Mouse (Mus musculus) heart, postnatal 25 days (tissue): ENCODE results near the gene Eml2. TPM values are rescaled to one million over a fixed set of nuclear protein-coding genes. Genes with fewer than 3 reads are reported as not detected.

Source experiments
- DNase-seq: peaks from one replicate; pipeline ENCODE4 v3.0.0; 2022; ENCODE audit warnings: low spot score
- intact Hi-C: fragments of 180-260 bp; cut with DNase I; formaldehyde crosslinking; loops from one replicate; pipeline ENCODE4 v1.15.1; 2025
- total RNA-seq, 2 experiments: library from RNA; stranded (reverse); gene quantifications; 2 replicates each; pipeline ENCODE4 v1.2.3; 2021

Eml2 gene
- total RNA-seq, 2 experiments from 2014 or later: 37.1 to 37.8 TPM

DNA sequence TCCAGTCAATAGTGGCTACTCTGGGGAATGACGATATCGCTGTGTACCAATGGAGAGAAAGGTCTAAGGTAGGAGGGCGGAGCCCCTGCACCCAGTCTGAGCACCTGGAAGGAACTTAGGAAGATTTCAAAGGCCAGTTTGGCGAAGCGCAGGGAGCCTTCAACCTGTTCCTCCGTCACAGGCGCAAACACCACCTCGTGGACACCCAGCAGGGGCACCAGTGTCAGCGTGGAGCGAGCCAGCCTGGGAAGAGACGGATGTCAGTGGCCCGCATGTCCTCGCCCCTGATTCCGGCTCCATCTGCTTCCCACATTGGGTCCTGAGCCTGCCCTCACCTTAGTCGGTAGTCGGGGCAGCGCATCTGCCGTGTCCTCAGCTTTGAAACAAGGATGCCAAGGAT, 16.8 kb upstream of the Eml2 start:
- no peak for DNase-seq
- intact Hi-C loops: loop anchor here (5.0 to 10.0 kb wide), 2 partner anchors 45 to 188 kb away; no protein-coding TSS in a partner anchor

DNA sequence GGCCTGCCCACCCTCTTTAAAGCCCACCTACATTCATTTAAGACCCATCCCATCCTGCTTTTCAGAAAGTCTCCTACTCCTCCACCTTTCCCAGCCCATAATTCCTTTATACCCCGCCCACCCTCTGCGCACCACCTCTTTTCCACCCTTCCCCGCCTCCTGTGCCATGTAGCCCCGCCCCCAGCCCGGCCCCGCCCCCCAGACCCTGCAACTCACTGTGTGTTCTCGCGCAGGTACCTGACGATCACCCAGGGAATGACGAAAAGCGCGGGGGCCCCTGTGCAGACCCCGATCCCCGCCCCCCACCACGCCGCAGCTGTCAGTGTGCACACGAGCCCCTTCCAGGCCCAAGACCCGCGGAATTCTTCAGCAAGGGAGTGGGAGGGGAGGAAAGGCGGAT, 16.1 kb upstream of the Eml2 start:
- no peak for DNase-seq
- intact Hi-C loops: no loop called here

DNA sequence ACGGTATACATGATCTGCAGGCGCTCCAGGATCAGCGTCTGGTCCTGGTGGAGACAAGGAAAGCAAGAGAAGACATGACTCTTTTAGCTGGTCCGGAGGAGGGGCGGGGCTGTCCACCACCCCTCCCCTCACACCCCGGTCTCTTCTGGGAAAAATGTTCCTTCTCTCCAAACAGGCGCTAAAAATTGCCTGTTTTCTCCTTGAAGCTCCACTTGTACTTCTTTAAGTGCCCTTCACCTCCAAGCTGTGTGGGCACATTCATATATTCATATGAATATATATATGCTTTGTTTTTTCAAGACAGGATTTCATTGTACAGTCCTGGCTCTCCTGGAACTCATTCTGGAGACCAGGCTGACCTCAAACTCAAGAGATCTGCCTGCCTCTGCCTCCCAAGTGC, 13.3 kb upstream of the Eml2 start:
- intact Hi-C loops: no loop called here
- no peak for DNase-seq

- intact Hi-C loops: no loop called here
- no peak for DNase-seq
Observed at GRCm38 (mm10) chr7:19163752-19164151, 12.5 kb upstream of the Eml2 start.

GRCm38 (mm10) chr7:19164189-19164588, 12.0 kb upstream of the Eml2 start:
- DNase-seq: no peak
- intact Hi-C loops: no loop called here

DNA sequence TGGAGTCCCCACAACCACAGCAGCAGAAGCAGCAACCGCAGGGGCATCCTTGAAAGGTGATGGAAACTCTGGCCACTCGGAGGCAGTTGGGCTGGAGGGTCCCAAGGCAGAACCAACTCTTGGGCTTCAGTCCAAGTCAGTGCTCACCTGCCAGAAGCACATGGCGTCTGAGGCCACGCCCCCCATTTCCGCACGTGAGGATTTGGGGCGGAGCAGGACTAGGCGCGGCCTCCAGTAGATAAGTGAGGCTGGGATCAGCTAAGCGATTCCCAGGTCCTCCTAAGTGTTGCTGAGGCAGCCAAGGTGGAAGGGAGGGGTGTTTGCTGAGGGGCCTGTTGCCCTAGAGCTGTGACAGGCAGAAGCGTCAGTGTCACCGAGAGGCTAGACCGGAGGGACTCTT, 11.2 kb upstream of the Eml2 start:
- intact Hi-C loops: no loop called here
- DNase-seq: no peak

- intact Hi-C loops: no loop called here
- DNase-seq: no peak
Observed at GRCm38 (mm10) chr7:19165656-19166423, 10.4 kb upstream of the Eml2 start, which contains the start of gene Gipr. Gene Gipr, minus strand, starts transcription at chr7:19166127.

DNA sequence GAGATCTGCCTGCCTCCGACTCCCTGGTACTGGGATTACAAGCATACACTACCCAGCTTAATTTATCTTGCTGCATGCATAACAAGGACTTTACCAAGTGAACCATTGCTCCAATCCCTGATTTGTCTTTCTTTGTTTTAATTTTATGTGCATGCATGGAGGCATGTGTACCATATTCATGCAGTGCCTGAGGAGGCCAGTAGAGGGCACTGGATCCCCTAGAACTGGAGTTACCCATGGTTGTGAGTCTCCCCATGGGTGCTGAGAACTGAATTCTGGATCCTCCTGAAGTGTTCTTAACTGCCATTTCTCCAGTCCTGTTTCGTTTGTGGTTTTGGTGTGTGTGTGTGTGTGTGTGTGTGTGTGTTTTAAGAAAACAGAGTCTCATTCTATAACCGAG, 9.2 kb upstream of the Eml2 start:
- intact Hi-C loops: no loop called here
- no peak for DNase-seq

DNA sequence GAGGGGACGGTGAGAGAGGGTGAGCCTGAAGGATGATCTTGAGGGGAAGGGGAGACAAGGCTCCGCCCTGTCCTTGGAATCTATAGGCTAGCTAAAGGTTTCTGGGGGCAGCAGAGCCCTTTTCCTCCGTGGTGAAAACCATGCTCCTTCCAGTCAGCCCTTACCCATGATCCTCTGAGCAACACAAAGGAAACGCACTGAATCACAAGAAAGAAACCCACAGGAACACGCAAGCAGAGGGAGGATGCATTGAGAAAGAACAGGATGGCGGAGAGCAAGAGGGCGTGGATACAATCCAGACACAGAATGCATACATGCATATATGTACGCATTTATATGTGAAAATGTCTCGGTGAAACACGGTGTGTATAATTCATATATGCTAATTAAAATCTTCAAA, 6.7 kb upstream of the Eml2 start:
- intact Hi-C loops: no loop called here
- DNase-seq: no peak

DNA sequence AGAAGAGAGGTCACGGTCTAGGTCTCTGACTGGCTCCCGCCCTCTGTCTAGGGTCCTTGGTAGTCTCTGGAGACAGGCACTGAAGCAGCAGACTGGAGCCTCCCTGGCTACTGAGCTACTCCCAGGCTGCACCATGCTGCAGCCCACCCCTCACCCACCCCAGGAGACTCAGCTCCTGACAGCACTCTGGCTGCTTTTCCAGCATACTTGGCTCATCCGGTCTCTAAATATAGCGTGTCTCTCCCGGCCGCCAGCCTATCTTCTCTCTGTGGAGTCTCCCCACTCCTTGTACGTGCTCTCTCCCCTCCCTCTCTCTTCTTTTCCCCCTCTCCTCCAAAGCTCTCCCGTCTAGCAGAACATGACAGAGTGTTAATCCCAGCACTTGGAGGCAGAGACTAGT, 6.1 kb upstream of the Eml2 start:
- DNase-seq: no peak
- intact Hi-C loops: no loop called here

DNA sequence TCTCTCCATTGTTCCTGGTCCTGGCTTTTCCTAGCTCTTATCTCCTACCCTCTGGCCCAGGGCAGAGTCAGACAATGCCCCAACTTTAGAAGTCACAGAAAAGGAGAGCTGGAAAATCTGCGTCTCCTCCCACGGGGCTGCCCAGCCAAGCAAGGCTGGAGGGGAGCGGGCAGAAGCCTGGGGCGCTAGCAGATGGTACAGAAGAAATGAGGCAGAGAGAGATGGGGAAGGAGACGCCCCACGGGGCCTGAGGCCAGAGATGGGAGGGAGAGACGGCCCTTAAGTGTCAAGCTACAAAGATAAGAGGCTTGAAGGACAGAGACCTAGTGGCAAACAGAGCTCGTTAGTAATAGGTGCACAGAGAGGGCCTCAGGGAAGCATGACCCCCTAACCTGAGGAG, 4.4 kb upstream of the Eml2 start:
- DNase-seq: no peak
- intact Hi-C loops: no loop called here

- intact Hi-C loops: loop anchor here (1.0 kb wide), 1 partner anchor 16 kb away; no protein-coding TSS in a partner anchor
- peak; percentile 53 for DNase-seq
Observed at GRCm38 (mm10) chr7:19172874-19173273, 3.3 kb upstream of the Eml2 start.

DNA sequence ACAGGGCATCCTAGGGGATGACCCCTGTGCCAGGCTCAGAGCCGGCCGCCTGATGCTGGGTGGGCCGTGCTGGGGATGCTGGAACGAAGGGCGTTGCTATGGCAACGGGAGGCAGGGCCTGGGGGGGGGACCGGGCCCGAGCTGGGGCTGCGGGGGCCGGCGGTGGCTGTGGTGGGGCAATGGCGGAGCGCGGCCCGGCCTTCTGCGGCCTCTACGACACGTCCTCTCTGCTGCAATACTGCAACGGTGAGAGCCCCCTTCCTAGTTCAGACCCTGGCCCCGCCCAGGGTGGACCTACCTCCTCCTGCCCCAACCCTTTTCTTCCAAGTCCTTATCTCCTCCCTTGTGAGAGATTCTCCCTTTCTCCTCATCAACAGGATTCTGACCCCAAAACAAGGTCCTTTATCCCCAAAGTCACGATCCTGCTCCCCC, 311 bp downstream of the Eml2 start:
- no peak for DNase-seq
- intact Hi-C loops: loop anchor here (5.0 kb wide), 1 partner anchor 166 kb away; the partner anchor contains the start of gene Ercc1

- no peak for DNase-seq
- intact Hi-C loops: loop anchor here (5.0 kb wide), 1 partner anchor 165 kb away; the partner anchor contains the start of gene Ercc1
Observed at GRCm38 (mm10) chr7:19177216-19177615, 995 bp downstream of the Eml2 start.

- intact Hi-C loops: loop anchor here (1.0 to 5.0 kb wide), 5 partner anchors 18 to 164 kb away; partner anchors contain the start of genes Ercc1 and Ppm1n
- no peak for DNase-seq
Observed at GRCm38 (mm10) chr7:19178035-19178434, 1.8 kb downstream of the Eml2 start.

DNA sequence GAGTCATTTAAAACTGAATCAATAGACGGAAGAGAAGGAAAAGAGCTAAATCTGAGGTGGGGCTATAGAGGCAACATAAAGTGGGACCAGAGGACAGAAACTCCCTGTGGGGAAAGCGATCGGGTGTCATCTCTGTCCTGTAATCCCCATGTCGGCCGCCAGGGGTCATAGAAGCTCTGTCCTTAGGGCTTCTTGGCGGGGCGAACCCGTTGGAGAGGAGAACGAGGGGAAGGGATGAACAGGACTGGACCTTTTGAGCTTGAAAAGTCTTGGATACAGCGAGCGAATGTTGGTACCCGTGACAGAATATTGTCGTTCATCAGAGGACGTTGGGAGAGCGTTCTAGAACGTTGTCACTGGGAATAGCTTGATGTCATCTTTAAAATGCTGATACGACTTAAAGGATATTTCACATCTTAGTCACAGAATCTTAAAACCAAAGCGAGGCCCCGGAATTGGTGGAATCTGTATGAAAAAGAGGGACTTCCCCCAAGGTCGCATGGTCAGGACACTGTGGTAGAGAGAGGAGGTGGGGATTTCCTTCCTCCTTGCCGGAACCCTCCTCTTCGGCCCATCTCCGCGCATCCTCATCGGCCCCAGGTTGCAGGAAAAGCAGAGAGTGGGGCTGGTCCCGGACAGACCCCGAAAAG, 2.3 kb downstream of the Eml2 start:
- peak; percentile 31 for DNase-seq
- intact Hi-C loops: loop anchor here (1.0 to 5.0 kb wide), 5 partner anchors 18 to 164 kb away; partner anchors contain the start of genes Ercc1 and Ppm1n

- DNase-seq: no peak
- intact Hi-C loops: loop anchor here (2.0 to 5.0 kb wide), 4 partner anchors 30 to 163 kb away; partner anchors contain the start of genes Ercc1 and Ppm1n
Observed at GRCm38 (mm10) chr7:19179173-19179572, 3.0 kb downstream of the Eml2 start.

GRCm38 (mm10) chr7:19179936-19180335, 3.7 kb downstream of the Eml2 start:
- intact Hi-C loops: loop anchor here (2.0 to 5.0 kb wide), 4 partner anchors 29 to 162 kb away; partner anchors contain the start of genes Ercc1 and Ppm1n
- DNase-seq: no peak

- intact Hi-C loops: no loop called here
- DNase-seq: peak; percentile 14
Observed at GRCm38 (mm10) chr7:19180862-19181429, 4.7 kb downstream of the Eml2 start.

DNA sequence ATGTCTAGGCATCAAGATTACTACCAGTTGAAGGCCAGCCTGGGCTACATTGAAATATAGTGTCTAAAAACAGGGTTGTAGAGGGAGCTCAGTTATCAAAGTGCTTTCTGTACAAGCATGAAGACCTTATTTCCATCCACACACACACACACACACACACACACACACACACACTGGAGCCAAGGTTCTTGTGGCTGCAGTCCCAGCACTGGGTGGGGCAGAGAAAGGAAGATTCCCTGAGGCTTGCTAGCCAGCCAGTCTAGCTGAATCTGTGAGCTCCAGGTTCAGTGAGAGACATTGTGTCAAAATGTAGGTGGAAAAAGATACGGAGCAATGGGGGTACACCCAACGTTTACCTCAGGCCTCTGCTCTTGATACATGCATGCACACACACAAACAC, 8.0 kb downstream of the Eml2 start:
- no peak for DNase-seq
- intact Hi-C loops: no loop called here

- DNase-seq: no peak
- intact Hi-C loops: no loop called here
Observed at GRCm38 (mm10) chr7:19184758-19185157, 8.5 kb downstream of the Eml2 start.
